Mouse (Mus musculus) spleen, adult 2 months (tissue): ENCODE results near the gene Esyt1.
"Not testable (repeated sequence)": the region's sequence is repeated elsewhere in the genome, so short reads cannot be mapped to it uniquely, and the experiment has no call there.

ENCODE experiments used
- CTCF ChIP-seq: fragments of 200-500 bp; IDR thresholded peaks from 2 replicates; pipeline ENCODE4 v1.5.1; 2011; ENCODE audit warnings: mild to moderate bottlenecking, inconsistent platforms; ENCODE audit not compliant: insufficient read depth, insufficient read length, insufficient replicate concordance; ENCODE audit errors: extremely low read depth
- POLR2A ChIP-seq: fragments of 200-500 bp; IDR thresholded peaks from 2 replicates; pipeline ENCODE4 v1.6.1; 2011; ENCODE audit warnings: low read depth, low read length, inconsistent platforms

DNA sequence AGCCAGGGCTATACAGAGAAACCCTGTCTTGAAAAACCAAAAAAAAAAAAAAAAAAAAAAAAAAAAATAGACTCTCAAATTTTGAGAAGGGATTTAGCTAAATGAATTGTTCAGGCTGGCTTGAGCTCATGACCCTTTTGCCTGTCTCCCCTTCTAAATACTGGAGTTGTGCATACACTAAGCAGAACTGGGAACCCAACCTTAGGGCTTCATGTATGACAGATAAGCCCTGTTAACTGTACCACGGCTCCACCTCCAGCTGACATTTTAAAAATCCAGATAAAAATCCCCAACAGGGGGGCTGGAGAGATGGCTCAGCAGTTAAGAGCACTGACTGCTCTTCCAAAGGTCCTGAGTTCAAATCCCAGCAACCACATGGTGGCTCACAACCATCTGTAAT lies 29.9 kb upstream of the Esyt1 start:
- TF ChIP-seq POLR2A, CTCF: not testable (repeated sequence)
